Mouse (Mus musculus): ENCODE data around the gene Man1a2. TPM values are rescaled to one million over a fixed set of nuclear protein-coding genes. Genes with fewer than 3 reads are reported as not detected.
A peak's percentile ranks its signal among the peaks of the same experiment; 100 is the strongest.

Man1a2 gene
- polyA plus RNA-seq, 1 experiment from 2014 or later = 42.4 TPM

GRCm38 (mm10) chr3:100682281-100682680, 3.0 kb downstream of the Man1a2 start:
- H3K27ac ChIP-seq (replicated peaks) = no peak overlapping the region
- H3K36me3 ChIP-seq = no peaks in the 10 kb centered on the region
- 27% methylated on average over 4 of the region's 4 CpGs for WGBS
- peak overlapping the region; percentile 83 for H3K4me2 ChIP-seq
- no peaks in the 10 kb centered on the region for H3K9me3 ChIP-seq (replicated peaks)
- no peak for ATAC-seq (ENCODE audit: low FRiP score)
- H3K9ac ChIP-seq (replicated peaks) = no peak overlapping the region
- peak overlapping the region; percentile 40 for H3K4me3 ChIP-seq (replicated peaks)
- no peaks in the 10 kb centered on the region for H3K27me3 ChIP-seq (replicated peaks)
- H3K4me1 ChIP-seq = peaks cover 40% of the 10 kb centered on the region

DNA sequence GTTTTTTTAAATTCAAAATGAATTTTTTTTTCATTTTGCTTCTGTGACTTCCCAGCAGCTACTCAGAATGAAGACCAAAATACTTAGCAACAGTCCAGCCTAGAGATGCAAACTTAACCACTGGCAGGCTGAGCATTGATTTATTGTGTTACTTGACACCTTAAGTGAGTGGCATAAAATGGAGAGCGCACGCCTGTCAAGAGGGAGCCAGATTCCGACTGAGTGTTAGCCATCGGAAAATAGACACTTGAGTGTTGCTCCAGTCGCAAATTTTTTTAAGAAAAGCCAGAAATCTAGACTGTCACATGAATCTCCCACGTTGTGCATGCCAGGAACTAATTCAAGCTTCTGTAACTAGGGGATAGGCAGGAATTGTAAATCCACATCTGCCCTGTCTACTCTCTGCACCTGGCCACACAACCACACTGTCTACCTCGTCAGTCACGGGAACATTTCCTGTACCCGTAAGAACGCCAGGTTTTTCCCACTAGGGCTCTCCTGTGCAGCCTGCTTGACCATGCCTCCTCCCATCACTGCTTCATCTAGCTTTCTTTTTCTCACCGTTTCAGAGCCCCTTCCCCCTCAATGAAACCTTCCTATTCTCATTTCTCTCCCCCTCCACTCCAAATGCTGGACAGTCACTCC, 3.7 kb downstream of the Man1a2 start:
- Histone ChIP-seq H3K4me3 (replicated peaks) (peak overlapping the region; percentile 37), H3K27me3 (replicated peaks) (no peaks in the 10 kb centered on the region), H3K4me2 (peak overlapping the region; percentile 83), H3K27ac (replicated peaks) (no peak overlapping the region), H3K36me3 (no peaks in the 10 kb centered on the region), H3K9me3 (replicated peaks) (0 out of 2 replicates have a peak, but pooled peaks cover 3% of the 10 kb centered on the region), H3K4me1 (peaks cover 37% of the 10 kb centered on the region), H3K9ac (replicated peaks) (peak overlapping the region; percentile 9; the same call in 1 of the 2 replicates)
- no peak for ATAC-seq (ENCODE audit: low FRiP score)
- WGBS = 5% methylated on average over 11 of the region's 11 CpGs

DNA sequence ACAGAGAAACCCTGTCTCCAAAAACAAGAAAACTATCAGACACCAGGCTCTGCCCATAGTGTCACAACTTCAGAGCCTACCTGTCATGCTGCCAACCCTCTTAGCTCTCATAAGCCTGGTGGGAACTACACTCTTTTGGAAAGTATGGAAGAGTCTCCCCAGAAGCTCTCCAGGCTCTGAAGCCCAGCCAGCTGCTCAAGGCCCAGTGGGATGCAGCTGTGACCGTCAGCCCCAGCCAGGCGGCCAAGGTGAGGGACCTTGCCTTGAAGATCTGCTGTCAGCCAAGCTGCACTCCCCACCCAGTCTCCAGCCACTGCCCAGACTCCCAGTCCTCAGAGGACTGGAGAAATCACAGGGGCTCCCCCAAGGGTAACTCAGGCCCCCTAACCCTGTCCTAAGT, 5.1 kb downstream of the Man1a2 start:
- H3K4me1 ChIP-seq = peaks cover 31% of the 10 kb centered on the region
- no peaks in the 10 kb centered on the region for H3K27me3 ChIP-seq (replicated peaks)
- no peak overlapping the region for H3K27ac ChIP-seq (replicated peaks)
- H3K9ac ChIP-seq (replicated peaks) = no peak overlapping the region
- 76% methylated on average over 2 of the region's 2 CpGs for WGBS
- H3K4me3 ChIP-seq (replicated peaks) = no peak overlapping the region
- H3K36me3 ChIP-seq = no peaks in the 10 kb centered on the region
- H3K9me3 ChIP-seq (replicated peaks) = 0 out of 2 replicates have a peak, but pooled peaks cover 3% of the 10 kb centered on the region
- no peak for ATAC-seq (ENCODE audit: low FRiP score)
- H3K4me2 ChIP-seq = peak overlapping the region; percentile 5; the same call in 1 of the 2 replicates

GRCm38 (mm10) chr3:100678951-100679570, 6.2 kb downstream of the Man1a2 start:
- WGBS = 89% methylated on average over 6 of the region's 6 CpGs
- no peaks in the 10 kb centered on the region for H3K27me3 ChIP-seq (replicated peaks)
- H3K4me3 ChIP-seq (replicated peaks) = no peak overlapping the region

GRCm38 (mm10) chr3:100675146-100675545, 10.2 kb downstream of the Man1a2 start:
- Histone ChIP-seq H3K27ac (replicated peaks) (no peak overlapping the region), H3K4me1 (peaks cover 7% of the 10 kb centered on the region; the same call in 1 of the 2 replicates), H3K4me2 (no peak overlapping the region), H3K9ac (replicated peaks) (no peak overlapping the region), H3K27me3 (replicated peaks) (no peaks in the 10 kb centered on the region), H3K9me3 (replicated peaks) (0 out of 2 replicates have a peak, but pooled peaks cover 3% of the 10 kb centered on the region), H3K36me3 (no peaks in the 10 kb centered on the region), H3K4me3 (replicated peaks) (no peak overlapping the region)
- no peak for ATAC-seq (ENCODE audit: low FRiP score)
- WGBS = 87% methylated on average over 4 of the region's 4 CpGs

More at GRCm38 (mm10) chr3:100678951-100679570, 6.2 kb downstream of the Man1a2 start:
- Histone ChIP-seq H3K27ac (replicated peaks) (no peak overlapping the region), H3K36me3 (no peaks in the 10 kb centered on the region), H3K4me2 (no peak overlapping the region), H3K4me1 (peaks cover 31% of the 10 kb centered on the region), H3K9me3 (replicated peaks) (0 out of 2 replicates have a peak, but pooled peaks cover 3% of the 10 kb centered on the region), H3K9ac (replicated peaks) (no peak overlapping the region)
- ATAC-seq (ENCODE audit: low FRiP score) = no peak

DNA sequence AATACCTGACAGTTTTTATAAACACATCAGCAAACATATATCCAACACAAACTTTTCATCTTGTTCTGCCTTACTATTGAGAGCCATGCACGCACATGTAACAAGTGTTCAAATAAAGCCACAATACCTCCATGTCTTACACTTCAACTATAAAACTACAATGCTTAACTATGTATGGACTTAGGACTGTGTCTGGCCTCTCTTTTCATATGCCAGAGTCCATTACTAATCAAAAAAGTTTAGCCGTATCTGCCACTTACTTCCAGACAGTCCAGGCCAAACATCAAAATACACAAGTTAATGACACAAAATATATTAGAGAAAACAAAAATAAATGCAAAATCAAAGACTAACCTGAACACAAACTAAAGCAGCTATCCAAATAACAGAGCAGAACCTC, 14.9 kb downstream of the Man1a2 start:
- Histone ChIP-seq H3K4me1 (no peaks in the 10 kb centered on the region), H3K36me3 (no peaks in the 10 kb centered on the region), H3K9ac (replicated peaks) (no peak overlapping the region), H3K27me3 (replicated peaks) (no peaks in the 10 kb centered on the region), H3K4me3 (replicated peaks) (no peak overlapping the region), H3K4me2 (no peak overlapping the region), H3K27ac (replicated peaks) (no peak overlapping the region), H3K9me3 (replicated peaks) (no peaks in the 10 kb centered on the region)
- WGBS = 86% methylated on average over 2 of the region's 2 CpGs
- no peak for ATAC-seq (ENCODE audit: low FRiP score)

DNA sequence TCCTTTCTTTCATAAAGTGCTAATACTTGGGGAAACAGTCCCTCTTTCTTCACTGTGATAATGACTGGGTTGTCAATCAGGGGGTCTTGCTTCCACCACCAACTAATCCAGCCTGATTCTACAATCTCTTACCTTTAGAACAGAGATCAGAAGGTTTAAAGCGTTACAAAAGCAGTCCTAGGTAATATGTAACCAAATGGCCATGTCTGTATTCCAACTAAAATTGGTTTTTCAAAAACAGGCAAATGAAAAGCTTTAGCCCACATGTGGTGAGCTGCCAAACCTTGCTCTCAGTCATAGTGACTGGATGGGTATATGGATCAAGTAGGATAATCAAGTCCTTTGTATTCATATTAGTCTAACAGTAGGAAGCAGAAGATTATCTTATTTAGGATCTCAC, 32.0 kb downstream of the Man1a2 start:
- no peaks in the 10 kb centered on the region for H3K27me3 ChIP-seq (replicated peaks)
- no peak overlapping the region for H3K4me2 ChIP-seq
- ATAC-seq (ENCODE audit: low FRiP score) = no peak
- H3K27ac ChIP-seq (replicated peaks) = no peak overlapping the region
- H3K9ac ChIP-seq (replicated peaks) = no peak overlapping the region
- H3K4me3 ChIP-seq (replicated peaks) = no peak overlapping the region
- H3K9me3 ChIP-seq (replicated peaks) = no peaks in the 10 kb centered on the region
- WGBS = 88% methylated on average over 1 of the region's 1 CpGs
- H3K4me1 ChIP-seq = no peaks in the 10 kb centered on the region
- peaks cover 4% of the 10 kb centered on the region; the same call in 1 of the 2 replicates for H3K36me3 ChIP-seq

DNA sequence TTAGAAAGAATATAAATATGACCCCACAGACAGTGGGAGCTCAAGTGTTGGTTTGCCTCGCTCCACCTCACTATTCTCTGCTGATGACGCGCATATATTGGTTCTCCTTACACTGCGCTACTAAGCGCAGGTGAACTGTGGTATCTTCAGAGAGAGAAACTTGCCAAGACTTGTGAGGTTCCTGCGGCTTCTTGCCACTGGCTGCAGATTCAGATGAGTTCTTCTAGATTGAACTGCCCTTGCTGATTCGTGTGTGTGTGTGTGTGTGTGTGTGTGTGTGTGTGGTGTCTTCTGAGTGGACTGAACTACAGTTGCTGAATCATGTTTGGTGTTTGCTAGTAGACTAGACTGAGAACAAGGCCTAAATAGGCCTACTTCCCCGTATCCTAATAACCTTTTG, 43.7 kb downstream of the Man1a2 start:
- no peak overlapping the region for H3K4me2 ChIP-seq
- H3K36me3 ChIP-seq = peaks cover 6% of the 10 kb centered on the region; the same call in 1 of the 2 replicates
- 97% methylated on average over 8 of the region's 8 CpGs for WGBS
- no peak overlapping the region for H3K27ac ChIP-seq (replicated peaks)
- no peaks in the 10 kb centered on the region for H3K9me3 ChIP-seq (replicated peaks)
- no peaks in the 10 kb centered on the region for H3K27me3 ChIP-seq (replicated peaks)
- no peak overlapping the region for H3K9ac ChIP-seq (replicated peaks)
- H3K4me3 ChIP-seq (replicated peaks) = no peak overlapping the region
- ATAC-seq (ENCODE audit: low FRiP score) = no peak
- no peaks in the 10 kb centered on the region for H3K4me1 ChIP-seq

DNA sequence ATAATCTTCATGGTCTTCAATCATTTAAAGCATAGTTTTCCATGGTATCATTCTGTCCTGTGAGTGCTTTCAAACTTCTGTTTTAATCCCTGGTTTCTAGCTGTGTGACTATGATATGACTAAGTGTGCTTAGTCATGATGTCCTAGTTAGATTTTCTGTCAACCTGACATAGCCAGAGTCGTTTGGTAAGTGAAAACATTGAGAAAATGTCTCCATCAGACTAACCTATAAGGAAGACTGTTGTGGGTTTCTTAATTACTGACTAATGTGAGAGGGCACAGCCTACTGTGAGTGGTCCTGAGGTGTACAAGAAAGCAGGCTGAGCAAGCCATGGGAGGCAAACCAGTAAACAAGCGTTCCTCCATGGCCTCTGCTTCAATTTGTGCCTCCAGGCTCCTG, 49.0 kb downstream of the Man1a2 start:
- Histone ChIP-seq H3K27me3 (replicated peaks) (no peaks in the 10 kb centered on the region), H3K9ac (replicated peaks) (no peak overlapping the region), H3K4me3 (replicated peaks) (no peak overlapping the region), H3K27ac (replicated peaks) (no peak overlapping the region), H3K4me2 (no peak overlapping the region), H3K36me3 (no peaks in the 10 kb centered on the region), H3K4me1 (no peaks in the 10 kb centered on the region), H3K9me3 (replicated peaks) (no peaks in the 10 kb centered on the region)
- WGBS = 86% methylated on average over 2 of the region's 2 CpGs
- ATAC-seq (ENCODE audit: low FRiP score) = no peak

GRCm38 (mm10) chr3:100634821-100635220, 50.5 kb downstream of the Man1a2 start:
- H3K9ac ChIP-seq (replicated peaks) = no peak overlapping the region
- H3K4me3 ChIP-seq (replicated peaks) = no peak overlapping the region
- no peaks in the 10 kb centered on the region for H3K9me3 ChIP-seq (replicated peaks)
- no peak overlapping the region for H3K27ac ChIP-seq (replicated peaks)
- no peak overlapping the region for H3K4me2 ChIP-seq
- no peaks in the 10 kb centered on the region for H3K4me1 ChIP-seq
- H3K36me3 ChIP-seq = peaks cover 4% of the 10 kb centered on the region; the same call in 1 of the 2 replicates
- WGBS = 96% methylated on average over 4 of the region's 4 CpGs
- ATAC-seq (ENCODE audit: low FRiP score) = no peak
- no peaks in the 10 kb centered on the region for H3K27me3 ChIP-seq (replicated peaks)

DNA sequence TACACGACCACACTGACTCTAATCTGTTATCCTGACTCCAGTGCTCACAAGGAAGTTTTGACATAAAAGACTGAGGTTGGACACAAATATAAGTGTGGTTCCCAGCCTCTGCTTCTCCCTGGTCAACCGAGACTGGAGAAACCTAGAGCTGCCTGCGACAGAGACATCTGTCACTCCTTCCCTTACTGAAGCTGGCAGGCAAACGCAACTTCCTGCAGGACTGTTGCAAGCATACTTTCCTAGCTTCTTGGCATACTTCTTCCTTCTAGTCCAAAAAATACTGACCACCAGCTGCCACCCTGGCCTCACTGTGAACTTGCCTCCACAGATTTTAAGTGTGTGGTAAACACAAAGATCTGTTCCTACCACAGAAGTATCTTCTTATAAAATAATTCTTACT, 66.8 kb downstream of the Man1a2 start:
- H3K4me2 ChIP-seq = no peak overlapping the region
- H3K36me3 ChIP-seq = peaks cover 3% of the 10 kb centered on the region; the same call in 1 of the 2 replicates
- WGBS = 90% methylated on average over 4 of the region's 4 CpGs
- no peaks in the 10 kb centered on the region for H3K4me1 ChIP-seq
- no peak for ATAC-seq (ENCODE audit: low FRiP score)
- no peaks in the 10 kb centered on the region for H3K27me3 ChIP-seq (replicated peaks)
- H3K9ac ChIP-seq (replicated peaks) = no peak overlapping the region
- H3K9me3 ChIP-seq (replicated peaks) = no peaks in the 10 kb centered on the region
- no peak overlapping the region for H3K4me3 ChIP-seq (replicated peaks)
- no peak overlapping the region for H3K27ac ChIP-seq (replicated peaks)

GRCm38 (mm10) chr3:100610916-100611315, 74.4 kb downstream of the Man1a2 start:
- Histone ChIP-seq H3K9ac (replicated peaks) (no peak overlapping the region), H3K4me1 (no peaks in the 10 kb centered on the region), H3K9me3 (replicated peaks) (no peaks in the 10 kb centered on the region), H3K4me3 (replicated peaks) (no peak overlapping the region), H3K4me2 (no peak overlapping the region), H3K36me3 (no peaks in the 10 kb centered on the region), H3K27me3 (replicated peaks) (no peaks in the 10 kb centered on the region), H3K27ac (replicated peaks) (no peak overlapping the region)
- 82% methylated on average over 1 of the region's 1 CpGs for WGBS
- ATAC-seq (ENCODE audit: low FRiP score) = no peak

All from neural tube, embryonic 15.5 days (tissue).